Mouse (Mus musculus) urinary bladder, postnatal 14 days (tissue): ENCODE data around the gene Ptprk.

ENCODE experiments used
- DNase-seq: peaks from one replicate; pipeline ENCODE4 v3.0.0; 2021; ENCODE audit warnings: low spot score

Ptprk gene

GRCm38 (mm10) chr10:28074653-28075451 is at the start of gene Ptprk:
TSS of gene Ptprk (plus strand) at chr10:28074820.
- peak; percentile 94 for DNase-seq

GRCm38 (mm10) chr10:28027791-28028190 is 46.8 kb upstream of the Ptprk start:
- no peak for DNase-seq

DNA sequence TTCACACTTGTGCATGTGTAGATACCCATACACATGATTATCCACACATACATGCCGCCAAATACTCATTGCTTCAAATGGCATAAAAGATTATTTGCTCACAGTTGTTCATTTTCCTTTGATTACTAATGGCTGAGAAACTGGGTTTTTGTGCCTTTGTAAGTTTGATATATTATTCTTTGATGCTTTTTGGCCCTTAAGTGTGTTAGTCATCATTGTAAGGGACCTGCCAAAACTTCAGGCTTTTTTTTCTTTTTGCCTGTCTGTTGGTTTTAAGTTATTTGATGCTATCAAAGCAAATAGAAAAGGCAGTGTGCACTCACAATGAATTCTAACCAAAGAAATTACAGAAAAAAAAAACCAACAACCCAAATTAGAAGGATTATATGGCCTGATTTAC is 38.2 kb upstream of the Ptprk start:
- no peak for DNase-seq

DNA sequence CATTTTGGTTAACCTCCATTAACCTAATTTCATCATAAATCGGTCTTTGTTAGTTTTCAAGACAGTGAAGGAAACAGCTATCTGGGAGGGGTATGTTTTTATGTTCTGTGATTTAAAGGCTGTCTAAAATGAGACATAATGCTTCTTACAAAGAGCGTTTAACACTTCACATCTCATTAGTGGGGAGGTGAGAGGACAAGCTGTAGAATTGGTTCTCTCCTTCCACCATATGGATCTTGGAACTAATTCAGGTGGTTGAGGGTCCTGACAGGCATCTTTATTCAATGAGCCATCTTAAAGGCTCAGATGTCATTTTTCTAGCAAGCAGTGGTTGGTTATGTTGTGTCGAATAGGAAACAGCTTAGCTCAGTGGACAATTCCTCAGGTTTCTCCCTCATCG is 19.9 kb upstream of the Ptprk start:
- DNase-seq, result no peak

GRCm38 (mm10) chr10:28059222-28059621 is 15.4 kb upstream of the Ptprk start:
- DNase-seq, result no peak

- DNase-seq, result no peak
Observed at GRCm38 (mm10) chr10:28067997-28068396, 6.6 kb upstream of the Ptprk start.

- DNase-seq, result peak; percentile 22
Observed at GRCm38 (mm10) chr10:28073991-28074652, 498 bp upstream of the Ptprk start.

- peak; percentile 37 for DNase-seq
Observed at GRCm38 (mm10) chr10:28075491-28076035, 943 bp downstream of the Ptprk start.

DNA sequence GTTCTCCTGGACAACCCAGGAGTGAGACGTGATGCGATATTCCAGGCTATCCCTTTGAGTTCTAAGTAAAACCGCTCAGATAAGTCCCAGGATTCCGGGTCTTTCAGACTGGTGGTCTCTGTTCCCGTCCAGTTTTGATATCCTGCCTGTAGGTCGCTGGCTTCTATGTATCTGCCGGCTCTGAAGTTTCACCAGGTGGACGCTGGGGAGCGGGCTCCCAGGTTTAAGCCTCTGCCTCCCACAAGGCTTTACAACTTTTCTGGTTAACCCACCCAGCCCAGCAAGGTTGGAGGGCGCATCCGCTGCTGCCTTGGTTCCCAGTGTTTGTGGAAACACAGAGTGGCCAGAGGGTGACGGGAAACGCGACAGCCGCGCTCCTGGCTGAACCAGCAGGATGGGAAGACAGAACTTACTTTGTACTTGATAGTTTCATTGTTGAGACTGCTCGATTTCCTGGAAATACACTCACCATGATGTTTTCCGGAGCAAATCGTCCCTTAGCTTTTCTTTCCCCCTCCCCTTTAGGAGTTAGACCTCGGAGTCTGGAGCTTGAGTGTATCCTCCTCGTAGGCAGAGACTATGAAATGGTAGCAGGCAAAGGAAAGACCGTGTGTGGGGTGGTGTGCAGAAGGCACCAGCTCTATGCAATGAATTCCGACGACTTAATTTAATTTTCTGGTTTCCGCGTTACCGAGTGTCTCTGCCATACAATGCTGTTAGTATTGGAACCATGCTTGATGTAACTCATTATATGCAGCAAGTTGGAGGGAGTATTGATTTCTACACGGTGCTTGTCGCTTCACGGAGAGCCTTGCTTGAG is 1.6 kb downstream of the Ptprk start:
- peak; percentile 28 for DNase-seq

DNA sequence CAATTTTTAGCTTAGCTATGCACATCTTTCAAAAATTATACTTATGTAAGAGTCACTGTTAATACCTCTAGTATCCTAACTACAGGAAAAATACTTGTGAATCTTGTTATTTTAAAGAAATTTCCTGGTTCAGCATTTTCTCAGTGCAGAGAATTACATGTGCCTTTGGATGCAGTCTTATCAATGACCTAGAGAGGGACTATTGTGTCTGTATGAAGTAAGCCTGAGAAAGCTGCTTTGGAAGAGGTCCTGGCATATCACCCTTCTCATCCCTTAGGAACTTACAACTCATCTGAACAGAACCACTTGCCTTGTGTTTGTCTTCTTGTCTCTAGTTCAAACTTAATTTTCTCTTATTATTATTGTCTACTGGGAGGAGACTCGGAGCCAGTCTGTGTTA is 3.6 kb downstream of the Ptprk start:
- DNase-seq, result no peak

- DNase-seq, result no peak
Observed at GRCm38 (mm10) chr10:28081221-28081620, 6.6 kb downstream of the Ptprk start.

- no peak for DNase-seq
Observed at GRCm38 (mm10) chr10:28083183-28083582, 8.6 kb downstream of the Ptprk start.

DNA sequence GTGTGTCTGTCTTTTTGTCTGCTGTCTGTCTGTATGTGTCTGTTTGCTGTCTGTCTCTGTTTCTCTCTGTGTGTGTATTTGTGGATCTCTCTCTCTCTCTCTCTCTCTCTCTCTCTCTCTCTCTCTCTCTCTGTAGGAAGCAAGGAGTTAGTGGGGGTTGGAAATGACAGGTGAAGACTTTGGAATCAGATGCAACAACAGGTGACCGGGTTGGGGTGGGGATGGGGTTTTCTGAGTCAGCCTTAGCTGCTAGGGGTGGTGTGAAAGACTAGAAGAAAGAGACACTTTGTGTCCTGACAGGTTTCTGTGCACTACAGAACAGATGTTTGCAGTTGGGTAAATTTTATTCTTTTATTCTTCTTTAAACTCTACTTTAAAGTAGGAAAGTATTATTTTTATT is 9.0 kb downstream of the Ptprk start:
- DNase-seq, result no peak

GRCm38 (mm10) chr10:28087341-28087740 is 12.7 kb downstream of the Ptprk start:
- peak; percentile 19 for DNase-seq

DNA sequence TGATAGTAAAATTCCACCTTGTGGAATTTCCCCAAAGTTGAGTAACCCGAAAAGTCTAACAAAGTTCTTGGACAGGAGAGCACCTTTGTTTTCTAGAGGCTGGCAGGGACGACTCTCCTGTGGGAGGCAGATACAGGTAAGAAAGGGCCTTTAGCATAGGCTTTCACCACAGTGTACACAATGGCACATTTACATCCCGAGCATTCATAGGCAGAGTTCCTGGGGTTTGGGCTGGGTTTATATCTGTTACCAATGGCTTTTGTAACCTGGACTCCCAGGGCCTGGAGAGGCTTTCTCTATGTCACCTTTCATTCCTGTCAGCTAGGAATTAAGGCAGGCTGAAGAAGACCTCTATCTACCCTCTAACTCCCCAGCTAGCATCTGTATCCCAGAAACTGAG is 13.1 kb downstream of the Ptprk start:
- no peak for DNase-seq

- DNase-seq, result no peak
Observed at GRCm38 (mm10) chr10:28096007-28096406, 21.4 kb downstream of the Ptprk start.

DNA sequence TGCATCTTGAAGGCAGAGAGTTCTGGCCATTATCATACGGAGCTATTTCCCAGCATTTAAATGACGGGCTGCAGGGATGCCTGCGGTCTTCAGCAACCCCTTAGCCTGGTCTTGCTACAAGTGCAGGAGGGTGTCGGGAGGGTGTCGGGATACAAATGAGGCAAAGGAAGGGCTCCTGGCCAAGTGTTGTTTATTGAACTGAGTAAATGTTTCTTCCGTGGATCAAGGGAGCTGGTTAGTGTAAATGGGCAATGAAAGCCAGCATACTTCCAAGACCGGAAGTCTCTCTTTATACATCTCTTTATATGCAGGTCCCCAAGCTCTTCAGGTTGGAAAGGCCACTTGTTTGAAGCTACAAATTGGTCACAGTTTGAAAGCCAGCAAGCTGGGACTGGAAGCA is 23.0 kb downstream of the Ptprk start:
- DNase-seq, result no peak

DNA sequence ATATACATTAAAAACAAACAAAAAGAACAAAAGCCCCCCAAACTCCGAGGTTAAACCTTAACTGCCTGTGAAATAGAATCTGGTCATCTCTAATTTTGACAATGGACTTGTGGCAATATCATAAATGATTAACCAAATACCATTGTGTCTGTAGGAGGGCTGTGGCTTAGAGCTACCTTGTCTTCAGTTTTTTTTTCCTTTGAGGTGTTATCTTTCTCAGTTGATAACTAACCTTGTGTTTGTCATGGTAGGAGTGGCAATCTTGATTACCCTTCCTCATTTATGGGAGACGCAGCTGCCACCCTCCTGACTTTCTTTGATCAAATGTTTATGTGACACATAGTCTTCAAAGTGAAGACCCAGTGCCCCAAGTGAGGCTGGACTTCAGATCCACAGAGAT is 24.3 kb downstream of the Ptprk start:
- DNase-seq, result no peak

DNA sequence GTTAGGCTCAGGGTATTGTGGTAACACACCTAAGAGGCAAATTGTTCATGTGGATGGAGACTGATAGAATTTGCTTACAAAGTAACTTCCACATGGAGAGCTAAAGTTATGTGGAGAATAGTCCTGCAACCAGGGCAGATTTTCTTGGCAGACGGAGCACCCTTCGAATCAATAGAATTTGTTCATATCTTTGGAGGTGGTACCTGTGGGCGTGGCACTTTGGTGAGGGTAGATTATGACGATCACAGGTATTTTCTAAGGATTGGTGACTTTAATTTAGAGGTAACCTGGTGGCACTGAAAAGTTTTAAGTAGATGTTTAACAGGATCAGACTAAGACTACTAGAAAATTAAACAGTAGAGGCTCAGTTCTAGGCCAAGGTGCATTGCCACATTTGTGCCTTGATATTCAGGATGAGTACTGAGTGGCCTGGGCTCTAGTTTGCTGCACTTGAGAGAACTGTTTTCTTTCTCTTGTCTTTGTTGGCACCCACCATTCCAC is 28.8 kb downstream of the Ptprk start:
- no peak for DNase-seq

GRCm38 (mm10) chr10:28103924-28104323 is 29.3 kb downstream of the Ptprk start:
- no peak for DNase-seq

- no peak for DNase-seq
Observed at GRCm38 (mm10) chr10:28105247-28105646, 30.6 kb downstream of the Ptprk start.
